Mouse (Mus musculus) intestine, embryonic 15.5 days (tissue): ENCODE results near the gene Sqor. TPM values are rescaled to one million over a fixed set of nuclear protein-coding genes. Genes with fewer than 3 reads are reported as not detected.

Source experiments
- ATAC-seq: fragments of 200-750 bp; cut with Nextera tagmentation; 2 replicates; pipeline ENCODE4 v1.8.0; 2017; ENCODE audit warnings: moderate TSS enrichment, moderate library complexity
- H3K27ac ChIP-seq: fragments of 300-500 bp; sonication (generic); 2 replicates; pipeline ENCODE4 v1.5.1; 2015; ENCODE audit warnings: mild to moderate bottlenecking, inconsistent platforms
- H3K27me3 ChIP-seq: fragments of 300-500 bp; sonication (generic); replicated peaks from 2 replicates; pipeline ENCODE4 v1.6.1; 2015; ENCODE audit warnings: inconsistent platforms
- H3K36me3 ChIP-seq: fragments of 300-500 bp; sonication (generic); 2 replicates; pipeline ENCODE4 v1.6.1; 2015; ENCODE audit warnings: inconsistent platforms
- H3K4me1 ChIP-seq: fragments of 300-500 bp; sonication (generic); replicated peaks from 2 replicates; pipeline ENCODE4 v1.6.1; 2015; ENCODE audit warnings: inconsistent platforms
- H3K4me2 ChIP-seq: fragments of 300-500 bp; sonication (generic); replicated peaks from 2 replicates; pipeline ENCODE4 v1.6.1; 2015; ENCODE audit warnings: mild to moderate bottlenecking, inconsistent platforms
- H3K4me3 ChIP-seq: fragments of 300-500 bp; sonication (generic); replicated peaks from 2 replicates; pipeline ENCODE4 v1.5.1; 2015; ENCODE audit warnings: inconsistent platforms
- H3K9ac ChIP-seq: fragments of 300-500 bp; sonication (generic); 2 replicates; pipeline ENCODE4 v1.6.1; 2015; ENCODE audit warnings: inconsistent platforms
- H3K9me3 ChIP-seq: fragments of 300-500 bp; sonication (generic); 2 replicates; pipeline ENCODE4 v1.6.1; 2016; ENCODE audit warnings: inconsistent platforms
- WGBS: fragments of 180-500 bp; shearing (Covaris S2); methylation state at CpG from one replicate; pipeline ENCODE4 v1.1.7; 2015; 5-methylcytosine and 5-hydroxymethylcytosine counted together
- polyA plus RNA-seq: library from polyadenylated mRNA; unstranded; fragments of >200 nt; fragmentation: Nextera tagmentation; extraction: Ambion mirVana; gene quantifications from 2 replicates; pipeline ENCODE4 v1.2.1, GENCODE M21; 2015

Sqor gene
- polyA plus RNA-seq, 1 experiment from 2014 or later, result 25.7 TPM

- Histone ChIP-seq H3K27ac (no peak overlapping the region), H3K4me1 (0 out of 2 replicates have a peak, but pooled peaks cover 7% of the 10 kb centered on the region), H3K36me3 (no peaks in the 10 kb centered on the region), H3K9me3 (no peaks in the 10 kb centered on the region), H3K4me2 (no peak overlapping the region), H3K4me3 (no peak overlapping the region), H3K9ac (no peak overlapping the region), H3K27me3 (no peaks in the 10 kb centered on the region)
- ATAC-seq, result no peak
- 57% methylated on average over 3 of the region's 3 CpGs for WGBS
These were observed 2.0 kb upstream of the Sqor start for GRCm38 (mm10) chr2:122762991-122763390.

GRCm38 (mm10) chr2:122764526-122764925 is 511 bp upstream of the Sqor start:
- no peak overlapping the region for H3K27ac ChIP-seq
- no peak overlapping the region for H3K9ac ChIP-seq
- no peaks in the 10 kb centered on the region for H3K9me3 ChIP-seq
- no peak for ATAC-seq
- 60% methylated on average over 6 of the region's 6 CpGs for WGBS
- H3K4me3 ChIP-seq, result peak overlapping the region; percentile 49; the same call in 1 of the 2 replicates
- no peaks in the 10 kb centered on the region for H3K27me3 ChIP-seq
- H3K4me1 ChIP-seq, result 0 out of 2 replicates have a peak, but pooled peaks cover 7% of the 10 kb centered on the region
- H3K4me2 ChIP-seq, result peak overlapping the region; percentile 91
- no peaks in the 10 kb centered on the region for H3K36me3 ChIP-seq

- Histone ChIP-seq H3K9ac (peak overlapping the region; percentile 54), H3K27ac (peak overlapping the region; percentile 67), H3K9me3 (no peaks in the 10 kb centered on the region), H3K36me3 (no peaks in the 10 kb centered on the region), H3K4me1 (0 out of 2 replicates have a peak, but pooled peaks cover 7% of the 10 kb centered on the region), H3K27me3 (no peaks in the 10 kb centered on the region), H3K4me2 (peak overlapping the region; percentile 91), H3K4me3 (peak overlapping the region; percentile 49)
- ATAC-seq, result peak; percentile 57
- 26% methylated on average over 3 of the region's 3 CpGs for whole genome bisulfite sequencing
These were observed 733 bp downstream of the Sqor start for GRCm38 (mm10) chr2:122765794-122766145.

- Histone ChIP-seq H3K4me1 (no peaks in the 10 kb centered on the region), H3K36me3 (no peaks in the 10 kb centered on the region), H3K27ac (no peak overlapping the region), H3K4me3 (no peak overlapping the region), H3K27me3 (no peaks in the 10 kb centered on the region), H3K4me2 (no peak overlapping the region), H3K9me3 (no peaks in the 10 kb centered on the region), H3K9ac (no peak overlapping the region)
- 88% methylated on average over 2 of the region's 2 CpGs for WGBS
- 0 out of 2 replicates have a peak, but pooled peaks have one; percentile 42 for ATAC-seq
These were observed 6.0 kb downstream of the Sqor start for GRCm38 (mm10) chr2:122771002-122771401.

- Histone ChIP-seq H3K4me3 (no peak overlapping the region), H3K36me3 (no peaks in the 10 kb centered on the region), H3K4me1 (no peaks in the 10 kb centered on the region), H3K27me3 (no peaks in the 10 kb centered on the region), H3K4me2 (no peak overlapping the region), H3K9ac (no peak overlapping the region), H3K27ac (no peak overlapping the region), H3K9me3 (no peaks in the 10 kb centered on the region)
- peak; percentile 47; the same call in 1 of the 2 replicates for ATAC-seq
- WGBS, result 65% methylated on average over 1 of the region's 1 CpGs
These were observed 7.9 kb downstream of the Sqor start for GRCm38 (mm10) chr2:122772899-122773298.

GRCm38 (mm10) chr2:122775491-122775890 is 10.5 kb downstream of the Sqor start:
- H3K36me3 ChIP-seq, result no peaks in the 10 kb centered on the region
- no peaks in the 10 kb centered on the region for H3K9me3 ChIP-seq
- ATAC-seq, result no peak
- no peak overlapping the region for H3K4me3 ChIP-seq
- H3K4me1 ChIP-seq, result no peaks in the 10 kb centered on the region
- H3K27me3 ChIP-seq, result no peaks in the 10 kb centered on the region
- WGBS, result 76% methylated on average over 1 of the region's 1 CpGs
- H3K4me2 ChIP-seq, result no peak overlapping the region
- no peak overlapping the region for H3K27ac ChIP-seq
- H3K9ac ChIP-seq, result no peak overlapping the region

GRCm38 (mm10) chr2:122776823-122777222 is 11.8 kb downstream of the Sqor start:
- Histone ChIP-seq H3K4me3 (no peak overlapping the region), H3K27me3 (no peaks in the 10 kb centered on the region), H3K4me2 (no peak overlapping the region), H3K4me1 (no peaks in the 10 kb centered on the region), H3K36me3 (no peaks in the 10 kb centered on the region), H3K9ac (no peak overlapping the region), H3K27ac (no peak overlapping the region), H3K9me3 (no peaks in the 10 kb centered on the region)
- ATAC-seq, result no peak
- WGBS, result 69% methylated on average over 2 of the region's 2 CpGs

GRCm38 (mm10) chr2:122779967-122780366 is 14.9 kb downstream of the Sqor start:
- Histone ChIP-seq H3K4me2 (no peak overlapping the region), H3K9ac (no peak overlapping the region), H3K36me3 (no peaks in the 10 kb centered on the region), H3K4me3 (no peak overlapping the region), H3K27ac (no peak overlapping the region), H3K9me3 (no peaks in the 10 kb centered on the region), H3K27me3 (no peaks in the 10 kb centered on the region), H3K4me1 (0 out of 2 replicates have a peak, but pooled peaks cover 2% of the 10 kb centered on the region)
- peak; percentile 76 for ATAC-seq
- 29% methylated on average over 5 of the region's 5 CpGs for WGBS

- no peak overlapping the region for H3K9ac ChIP-seq
- no peaks in the 10 kb centered on the region for H3K9me3 ChIP-seq
- WGBS, result 42% methylated on average over 3 of the region's 3 CpGs
- H3K4me3 ChIP-seq, result no peak overlapping the region
- no peak for ATAC-seq
- no peaks in the 10 kb centered on the region for H3K36me3 ChIP-seq
- no peaks in the 10 kb centered on the region for H3K27me3 ChIP-seq
- 0 out of 2 replicates have a peak, but pooled peaks cover 2% of the 10 kb centered on the region for H3K4me1 ChIP-seq
- no peak overlapping the region for H3K27ac ChIP-seq
- H3K4me2 ChIP-seq, result no peak overlapping the region
These were observed 15.4 kb downstream of the Sqor start for GRCm38 (mm10) chr2:122780447-122780846.

- no peaks in the 10 kb centered on the region for H3K36me3 ChIP-seq
- H3K4me2 ChIP-seq, result no peak overlapping the region
- no peak for ATAC-seq
- H3K27me3 ChIP-seq, result no peaks in the 10 kb centered on the region
- H3K4me3 ChIP-seq, result no peak overlapping the region
- 0 out of 2 replicates have a peak, but pooled peaks cover 2% of the 10 kb centered on the region for H3K4me1 ChIP-seq
- no peaks in the 10 kb centered on the region for H3K9me3 ChIP-seq
- no peak overlapping the region for H3K27ac ChIP-seq
- H3K9ac ChIP-seq, result no peak overlapping the region
- 69% methylated on average over 8 of the region's 8 CpGs for WGBS
These were observed 16.7 kb downstream of the Sqor start for GRCm38 (mm10) chr2:122781590-122782356.

- WGBS, result 54% methylated on average over 2 of the region's 2 CpGs
- Histone ChIP-seq H3K4me3 (no peak overlapping the region), H3K9ac (no peak overlapping the region), H3K9me3 (no peaks in the 10 kb centered on the region), H3K27me3 (no peaks in the 10 kb centered on the region), H3K4me1 (0 out of 2 replicates have a peak, but pooled peaks cover 2% of the 10 kb centered on the region), H3K27ac (no peak overlapping the region), H3K4me2 (no peak overlapping the region), H3K36me3 (no peaks in the 10 kb centered on the region)
- peak; percentile 90 for ATAC-seq
These were observed 18.7 kb downstream of the Sqor start for GRCm38 (mm10) chr2:122783730-122784129.

GRCm38 (mm10) chr2:122784701-122785100 is 19.7 kb downstream of the Sqor start:
- Histone ChIP-seq H3K9ac (no peak overlapping the region), H3K4me3 (no peak overlapping the region), H3K4me1 (0 out of 2 replicates have a peak, but pooled peaks cover 2% of the 10 kb centered on the region), H3K4me2 (no peak overlapping the region), H3K27me3 (no peaks in the 10 kb centered on the region), H3K9me3 (no peaks in the 10 kb centered on the region), H3K36me3 (no peaks in the 10 kb centered on the region), H3K27ac (no peak overlapping the region)
- ATAC-seq, result no peak
- 93% methylated on average over 3 of the region's 3 CpGs for WGBS

GRCm38 (mm10) chr2:122786167-122786566 is 21.1 kb downstream of the Sqor start:
- H3K4me2 ChIP-seq, result no peak overlapping the region
- no peaks in the 10 kb centered on the region for H3K36me3 ChIP-seq
- H3K4me1 ChIP-seq, result 0 out of 2 replicates have a peak, but pooled peaks cover 2% of the 10 kb centered on the region
- no peak overlapping the region for H3K9ac ChIP-seq
- no peaks in the 10 kb centered on the region for H3K27me3 ChIP-seq
- H3K27ac ChIP-seq, result no peak overlapping the region
- 91% methylated on average over 2 of the region's 2 CpGs for WGBS
- ATAC-seq, result no peak
- no peak overlapping the region for H3K4me3 ChIP-seq
- H3K9me3 ChIP-seq, result no peaks in the 10 kb centered on the region
